Mouse (Mus musculus): ENCODE measurements around the gene Erf. TPM values are rescaled to one million over a fixed set of nuclear protein-coding genes. Genes with fewer than 3 reads are reported as not detected.

The Erf gene
- polyA plus RNA-seq, 1 experiment from 2014 or later: 8.5 TPM

GRCm38 (mm10) chr7:25220457-25221101 lies 30.0 kb downstream of the Erf start, which contains the start of gene Dedd2:
Gene Dedd2 (minus strand): TSS chr7:25220615.
- peak within 1 kb of the TSS; percentile 83 for H3K4me3 ChIP-seq (ENCODE audit: low read length)
- ATAC-seq (replicated peaks; ENCODE audit: extremely low read depth, insufficient read depth, low FRiP score): no peak
- WGBS: 2% methylated on average over 20 of the region's 20 CpGs

GRCm38 (mm10) chr7:25219756-25220456 lies 30.7 kb downstream of the Erf start:
- peak; percentile 76 for ATAC-seq (replicated peaks; ENCODE audit: extremely low read depth, insufficient read depth, low FRiP score)
- Histone ChIP-seq H3K36me3 (ENCODE audit: control insufficient read depth, insufficient read depth) (peaks cover 8% of the 10 kb centered on the region), H3K9ac (ENCODE audit: low read length) (peak overlapping the region; percentile 88), H3K4me1 (ENCODE audit: control insufficient read depth, insufficient read depth, low read length) (peaks cover 27% of the 10 kb centered on the region), H3K27me3 (ENCODE audit: control insufficient read depth, insufficient read depth, low read length) (no peaks in the 10 kb centered on the region), H3K4me2 (ENCODE audit: low read depth, low read length) (peak overlapping the region; percentile 96), H3K4me3 (ENCODE audit: low read length) (peak overlapping the region; percentile 83), H3K27ac (ENCODE audit: low read length) (peak overlapping the region; percentile 84), H3K9me3 (replicated peaks; ENCODE audit: control insufficient read depth, low read length) (no peaks in the 10 kb centered on the region)
- WGBS: 2% methylated on average over 31 of the region's 31 CpGs

More at GRCm38 (mm10) chr7:25220457-25221101, 30.0 kb downstream of the Erf start, which contains the start of gene Dedd2:
- peak within 1 kb of the TSS; percentile 88 for H3K9ac ChIP-seq (ENCODE audit: low read length)
- no peaks in the 10 kb centered on the region for H3K9me3 ChIP-seq (replicated peaks; ENCODE audit: control insufficient read depth, low read length)
- H3K27ac ChIP-seq (ENCODE audit: low read length): peak within 1 kb of the TSS; percentile 88
- H3K4me1 ChIP-seq (ENCODE audit: control insufficient read depth, insufficient read depth, low read length): peaks cover 27% of the 10 kb centered on the region
- no peaks in the 10 kb centered on the region for H3K27me3 ChIP-seq (ENCODE audit: control insufficient read depth, insufficient read depth, low read length)
- H3K4me2 ChIP-seq (ENCODE audit: low read depth, low read length): peak within 1 kb of the TSS; percentile 96
- peaks cover 7% of the 10 kb centered on the region for H3K36me3 ChIP-seq (ENCODE audit: control insufficient read depth, insufficient read depth)

GRCm38 (mm10) chr7:25219416-25219750 lies 31.2 kb downstream of the Erf start:
- H3K4me1 ChIP-seq (ENCODE audit: control insufficient read depth, insufficient read depth, low read length): peaks cover 27% of the 10 kb centered on the region
- peak overlapping the region; percentile 88 for H3K9ac ChIP-seq (ENCODE audit: low read length)
- peak overlapping the region; percentile 81 for H3K27ac ChIP-seq (ENCODE audit: low read length)
- WGBS: 0% methylated on average over 16 of the region's 16 CpGs
- peak overlapping the region; percentile 83 for H3K4me3 ChIP-seq (ENCODE audit: low read length)
- peaks cover 6% of the 10 kb centered on the region for H3K36me3 ChIP-seq (ENCODE audit: control insufficient read depth, insufficient read depth)
- H3K9me3 ChIP-seq (replicated peaks; ENCODE audit: control insufficient read depth, low read length): no peaks in the 10 kb centered on the region
- H3K4me2 ChIP-seq (ENCODE audit: low read depth, low read length): peak overlapping the region; percentile 96
- no peak; the same call in 1 of the 2 replicates for ATAC-seq (replicated peaks; ENCODE audit: extremely low read depth, insufficient read depth, low FRiP score)
- H3K27me3 ChIP-seq (ENCODE audit: control insufficient read depth, insufficient read depth, low read length): no peaks in the 10 kb centered on the region

DNA sequence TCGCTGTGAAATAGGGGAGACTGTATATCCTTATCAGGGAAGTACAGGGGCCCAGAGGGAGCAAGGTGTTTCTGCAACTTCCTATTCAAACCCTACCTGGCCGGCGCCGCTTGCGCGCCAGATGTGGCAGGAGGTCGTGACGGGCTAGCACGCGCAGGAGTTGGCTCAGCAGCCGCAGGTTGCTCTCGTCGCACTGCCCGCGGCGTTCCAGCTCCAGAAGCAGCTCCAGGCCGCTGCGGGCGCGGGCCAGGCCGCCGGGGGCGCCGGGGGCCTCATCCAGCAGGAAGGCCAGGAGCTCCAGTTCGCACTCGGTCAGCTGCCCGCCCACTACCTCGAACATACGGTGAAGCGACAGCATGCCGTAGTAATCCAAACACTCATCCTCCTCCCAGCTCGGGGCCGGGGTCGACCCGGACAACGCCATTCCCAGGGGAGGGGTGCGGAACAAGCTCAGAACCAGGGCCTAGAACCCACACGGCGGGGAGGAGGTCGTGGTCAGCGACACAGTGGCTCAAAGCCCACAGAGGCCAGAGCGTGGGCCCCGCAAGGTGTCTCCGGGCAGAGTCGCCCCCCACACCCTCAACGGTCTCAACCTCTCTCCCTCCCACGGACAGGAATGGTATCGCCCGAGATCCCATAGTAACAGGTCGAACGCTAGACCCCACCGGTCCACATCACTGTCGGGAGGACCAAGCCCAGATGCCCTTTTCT lies 31.7 kb downstream of the Erf start:
- peak overlapping the region; percentile 83 for H3K4me3 ChIP-seq (ENCODE audit: low read length)
- under 1% methylated on average over 53 of the region's 53 CpGs for WGBS
- H3K27ac ChIP-seq (ENCODE audit: low read length): peak overlapping the region; percentile 81
- peak overlapping the region; percentile 96 for H3K4me2 ChIP-seq (ENCODE audit: low read depth, low read length)
- peak; percentile 10; the same call in 1 of the 2 replicates for ATAC-seq (replicated peaks; ENCODE audit: extremely low read depth, insufficient read depth, low FRiP score)
- H3K9ac ChIP-seq (ENCODE audit: low read length): peak overlapping the region; percentile 88
- H3K36me3 ChIP-seq (ENCODE audit: control insufficient read depth, insufficient read depth): peaks cover 5% of the 10 kb centered on the region; the same call in 1 of the 2 replicates
- no peaks in the 10 kb centered on the region for H3K27me3 ChIP-seq (ENCODE audit: control insufficient read depth, insufficient read depth, low read length)
- no peaks in the 10 kb centered on the region for H3K9me3 ChIP-seq (replicated peaks; ENCODE audit: control insufficient read depth, low read length)
- H3K4me1 ChIP-seq (ENCODE audit: control insufficient read depth, insufficient read depth, low read length): peaks cover 27% of the 10 kb centered on the region

DNA sequence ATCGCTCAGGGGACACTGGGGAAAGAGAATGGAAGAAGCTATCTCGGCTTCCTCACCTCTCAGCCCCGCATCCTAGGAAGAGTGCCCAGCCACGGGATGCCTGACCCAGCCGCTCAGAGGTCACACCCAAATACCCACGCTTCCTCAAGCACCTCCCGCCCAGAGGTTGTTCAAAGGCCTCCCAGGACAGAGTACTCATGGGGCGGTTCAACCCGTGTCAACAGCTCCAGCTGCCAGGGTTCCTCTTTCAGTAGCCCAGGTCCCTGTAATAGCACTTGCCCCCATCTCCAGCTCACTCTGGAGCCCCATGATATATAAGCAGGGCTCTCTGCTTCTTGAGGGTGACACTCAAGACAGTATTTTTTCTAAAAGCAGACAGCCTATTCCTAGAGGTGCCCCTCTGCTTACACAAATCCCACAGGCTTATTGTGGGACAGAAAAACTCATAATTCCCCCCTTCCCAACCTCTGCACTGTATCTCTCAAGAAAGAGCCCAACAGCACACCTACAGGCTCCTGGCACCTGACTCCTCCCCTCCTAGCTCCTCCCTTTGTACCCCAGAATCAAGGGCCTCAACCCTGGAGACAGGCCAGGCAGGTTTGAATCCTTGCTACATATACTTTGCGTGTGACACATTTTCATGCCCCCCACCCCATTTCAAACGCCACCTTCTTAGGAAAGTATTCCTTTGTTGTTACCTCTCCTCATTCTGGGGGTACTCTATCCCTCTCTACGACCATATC lies 32.7 kb downstream of the Erf start:
- peak overlapping the region; percentile 83; the same call in 1 of the 2 replicates for H3K4me3 ChIP-seq (ENCODE audit: low read length)
- H3K4me1 ChIP-seq (ENCODE audit: control insufficient read depth, insufficient read depth, low read length): peaks cover 27% of the 10 kb centered on the region
- H3K27ac ChIP-seq (ENCODE audit: low read length): no peak overlapping the region
- H3K27me3 ChIP-seq (ENCODE audit: control insufficient read depth, insufficient read depth, low read length): no peaks in the 10 kb centered on the region
- H3K36me3 ChIP-seq (ENCODE audit: control insufficient read depth, insufficient read depth): peaks cover 5% of the 10 kb centered on the region; the same call in 1 of the 2 replicates
- peak overlapping the region; percentile 88; the same call in 1 of the 2 replicates for H3K9ac ChIP-seq (ENCODE audit: low read length)
- WGBS: 62% methylated on average over 12 of the region's 12 CpGs
- H3K4me2 ChIP-seq (ENCODE audit: low read depth, low read length): peak overlapping the region; percentile 96
- ATAC-seq (replicated peaks; ENCODE audit: extremely low read depth, insufficient read depth, low FRiP score): no peak
- no peaks in the 10 kb centered on the region for H3K9me3 ChIP-seq (replicated peaks; ENCODE audit: control insufficient read depth, low read length)

DNA sequence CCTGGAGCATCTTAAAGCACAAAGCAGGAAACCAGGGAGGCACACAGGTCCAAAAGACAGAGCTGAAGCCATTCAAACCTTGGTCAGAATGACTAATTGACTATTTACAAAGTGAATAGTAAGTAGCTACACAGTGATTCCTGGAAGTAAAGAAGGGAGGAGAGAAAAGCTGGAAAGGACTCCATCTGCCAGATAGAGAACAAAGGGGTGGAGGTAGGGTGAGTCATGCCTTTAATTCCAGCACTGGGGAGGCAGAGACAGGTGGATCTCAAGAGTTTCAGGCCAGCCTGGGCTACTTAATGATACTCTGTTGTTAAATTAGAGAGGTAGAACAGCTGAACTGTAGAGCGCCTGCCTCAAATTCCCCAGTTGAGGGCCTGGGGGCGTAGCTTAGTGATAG lies 36.4 kb downstream of the Erf start:
- Histone ChIP-seq H3K4me3 (ENCODE audit: low read length) (no peak overlapping the region), H3K4me2 (ENCODE audit: low read depth, low read length) (no peak overlapping the region), H3K36me3 (ENCODE audit: control insufficient read depth, insufficient read depth) (peaks cover 8% of the 10 kb centered on the region), H3K27me3 (ENCODE audit: control insufficient read depth, insufficient read depth, low read length) (no peaks in the 10 kb centered on the region), H3K4me1 (ENCODE audit: control insufficient read depth, insufficient read depth, low read length) (peaks cover 10% of the 10 kb centered on the region), H3K9ac (ENCODE audit: low read length) (no peak overlapping the region), H3K27ac (ENCODE audit: low read length) (no peak overlapping the region), H3K9me3 (replicated peaks; ENCODE audit: control insufficient read depth, low read length) (no peaks in the 10 kb centered on the region)
- 94% methylated on average over 2 of the region's 2 CpGs for WGBS
- ATAC-seq (replicated peaks; ENCODE audit: extremely low read depth, insufficient read depth, low FRiP score): no peak

DNA sequence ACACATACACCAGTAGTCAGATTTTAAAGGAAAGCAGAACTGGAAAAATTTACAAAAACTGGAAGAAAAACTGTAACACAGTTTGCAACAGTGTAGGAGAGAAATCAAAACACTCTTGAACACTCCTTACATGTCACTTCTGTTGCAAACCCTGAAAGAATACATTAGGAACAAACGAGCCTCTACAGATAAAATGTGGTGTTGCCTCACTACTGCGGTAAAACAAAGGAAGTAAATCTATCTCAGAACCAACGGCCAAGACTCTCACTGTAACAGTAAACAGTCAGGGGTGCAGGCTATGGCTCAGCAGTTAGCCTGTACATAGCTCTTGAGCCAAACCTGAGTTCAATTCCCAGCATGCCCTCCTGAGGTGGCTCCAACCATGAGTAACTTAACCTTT lies 37.5 kb downstream of the Erf start:
- no peak overlapping the region for H3K27ac ChIP-seq (ENCODE audit: low read length)
- no peaks in the 10 kb centered on the region for H3K27me3 ChIP-seq (ENCODE audit: control insufficient read depth, insufficient read depth, low read length)
- H3K4me2 ChIP-seq (ENCODE audit: low read depth, low read length): no peak overlapping the region
- no peak overlapping the region for H3K4me3 ChIP-seq (ENCODE audit: low read length)
- H3K9ac ChIP-seq (ENCODE audit: low read length): no peak overlapping the region
- ATAC-seq (replicated peaks; ENCODE audit: extremely low read depth, insufficient read depth, low FRiP score): no peak
- WGBS: 56% methylated on average over 3 of the region's 3 CpGs
- H3K4me1 ChIP-seq (ENCODE audit: control insufficient read depth, insufficient read depth, low read length): peaks cover 3% of the 10 kb centered on the region
- peaks cover 8% of the 10 kb centered on the region for H3K36me3 ChIP-seq (ENCODE audit: control insufficient read depth, insufficient read depth)
- no peaks in the 10 kb centered on the region for H3K9me3 ChIP-seq (replicated peaks; ENCODE audit: control insufficient read depth, low read length)

- Histone ChIP-seq H3K4me3 (ENCODE audit: low read length) (no peak overlapping the region), H3K9ac (ENCODE audit: low read length) (no peak overlapping the region), H3K9me3 (replicated peaks; ENCODE audit: control insufficient read depth, low read length) (no peaks in the 10 kb centered on the region), H3K4me2 (ENCODE audit: low read depth, low read length) (no peak overlapping the region), H3K27ac (ENCODE audit: low read length) (no peak overlapping the region), H3K27me3 (ENCODE audit: control insufficient read depth, insufficient read depth, low read length) (no peaks in the 10 kb centered on the region), H3K4me1 (ENCODE audit: control insufficient read depth, insufficient read depth, low read length) (peaks cover 2% of the 10 kb centered on the region), H3K36me3 (ENCODE audit: control insufficient read depth, insufficient read depth) (peaks cover 8% of the 10 kb centered on the region)
- 70% methylated on average over 4 of the region's 4 CpGs for WGBS
- no peak for ATAC-seq (replicated peaks; ENCODE audit: extremely low read depth, insufficient read depth, low FRiP score)
Measured at GRCm38 (mm10) chr7:25210482-25210881, 40.1 kb downstream of the Erf start.

All from heart, embryonic 16.5 days (tissue).